Mouse (Mus musculus): ENCODE measurements around the gene Pabpc6. TPM values are rescaled to one million over a fixed set of nuclear protein-coding genes. Genes with fewer than 3 reads are reported as not detected.

The Pabpc6 gene
- total and polyA plus RNA-seq, 3 experiments, result 0.11 TPM; not detected in 2

GRCm38 (mm10) chr17:9683539-9684155 lies 14.1 kb upstream of the Pabpc6 start:
- ATAC-seq (ENCODE audit: extremely low read depth, insufficient number of reproducible peaks, low FRiP score, poor library complexity, severe bottlenecking) (no peak), DNase-seq (ENCODE audit: low spot score) (no peak)
- Histone ChIP-seq H3K4me3 (ENCODE audit: low read depth, low read length) (no peak overlapping the region), H3K27me3 (ENCODE audit: insufficient read depth, low read length) (no peaks in the 10 kb centered on the region), H3K9me3 (replicated peaks) (no peaks in the 10 kb centered on the region), H3K36me3 (replicated peaks) (no peaks in the 10 kb centered on the region), H3K4me1 (ENCODE audit: insufficient read depth, low read depth, low read length) (no peaks in the 10 kb centered on the region)
- TF ChIP-seq GATA2 (IDR thresholded peaks at IDR 0.05; ENCODE audit: borderline replicate concordance, low read depth, low read length) (no peak), GATA1 (IDR thresholded peaks at IDR 0.05; ENCODE audit: borderline replicate concordance, low read length) (no peak), POLR2AphosphoS5 (IDR thresholded peaks at IDR 0.05; ENCODE audit: insufficient replicate concordance, low read depth, low read length) (no peak), TAL1 (conservative IDR thresholded peaks at IDR 0.05; ENCODE audit: low read depth, low read length) (no peak), CTCF (IDR thresholded peaks at IDR 0.05; ENCODE audit: low read depth, low read length) (no peak)

GRCm38 (mm10) chr17:9680741-9681140 lies 11.2 kb upstream of the Pabpc6 start:
- DNase-seq (ENCODE audit: low spot score) (no peak), ATAC-seq (ENCODE audit: extremely low read depth, insufficient number of reproducible peaks, low FRiP score, poor library complexity, severe bottlenecking) (no peak)
- TF ChIP-seq POLR2AphosphoS5 (IDR thresholded peaks at IDR 0.05; ENCODE audit: insufficient replicate concordance, low read depth, low read length), result no peak
- no peak for TF ChIP-seq GATA1 (IDR thresholded peaks at IDR 0.05; ENCODE audit: borderline replicate concordance, low read length)
- TF ChIP-seq TAL1 (conservative IDR thresholded peaks at IDR 0.05; ENCODE audit: low read depth, low read length), result no peak
- no peak for TF ChIP-seq CTCF (IDR thresholded peaks at IDR 0.05; ENCODE audit: low read depth, low read length)
- no peak for TF ChIP-seq GATA2 (IDR thresholded peaks at IDR 0.05; ENCODE audit: borderline replicate concordance, low read depth, low read length)

GRCm38 (mm10) chr17:9675175-9675789 lies 5.8 kb upstream of the Pabpc6 start:
- H3K36me3 ChIP-seq (replicated peaks), result no peaks in the 10 kb centered on the region
- no peak overlapping the region for H3K4me3 ChIP-seq (ENCODE audit: low read depth, low read length)
- no peaks in the 10 kb centered on the region for H3K27me3 ChIP-seq (ENCODE audit: insufficient read depth, low read length)
- ATAC-seq (ENCODE audit: extremely low read depth, insufficient number of reproducible peaks, low FRiP score, poor library complexity, severe bottlenecking) (no peak), DNase-seq (ENCODE audit: low spot score) (no peak)
- TF ChIP-seq GATA2 (IDR thresholded peaks at IDR 0.05; ENCODE audit: borderline replicate concordance, low read depth, low read length) (no peak), GATA1 (IDR thresholded peaks at IDR 0.05; ENCODE audit: borderline replicate concordance, low read length) (no peak), TAL1 (conservative IDR thresholded peaks at IDR 0.05; ENCODE audit: low read depth, low read length) (no peak), CTCF (IDR thresholded peaks at IDR 0.05; ENCODE audit: low read depth, low read length) (no peak), POLR2AphosphoS5 (IDR thresholded peaks at IDR 0.05; ENCODE audit: insufficient replicate concordance, low read depth, low read length) (no peak)
- H3K9me3 ChIP-seq (replicated peaks), result no peaks in the 10 kb centered on the region
- H3K4me1 ChIP-seq (ENCODE audit: insufficient read depth, low read depth, low read length), result no peaks in the 10 kb centered on the region

More at GRCm38 (mm10) chr17:9680741-9681140, 11.2 kb upstream of the Pabpc6 start:
- no peak overlapping the region for H3K4me3 ChIP-seq (ENCODE audit: low read depth, low read length)
- H3K9me3 ChIP-seq (replicated peaks), result no peaks in the 10 kb centered on the region
- no peaks in the 10 kb centered on the region for H3K27me3 ChIP-seq (ENCODE audit: insufficient read depth, low read length)
- no peaks in the 10 kb centered on the region for H3K4me1 ChIP-seq (ENCODE audit: insufficient read depth, low read depth, low read length)
- H3K36me3 ChIP-seq (replicated peaks), result no peaks in the 10 kb centered on the region

- ATAC-seq (ENCODE audit: extremely low read depth, insufficient number of reproducible peaks, low FRiP score, poor library complexity, severe bottlenecking) (no peak), DNase-seq (ENCODE audit: low spot score) (no peak)
- Histone ChIP-seq H3K27me3 (ENCODE audit: insufficient read depth, low read length) (no peaks in the 10 kb centered on the region), H3K36me3 (replicated peaks) (no peaks in the 10 kb centered on the region), H3K4me3 (ENCODE audit: low read depth, low read length) (no peak overlapping the region), H3K4me1 (ENCODE audit: insufficient read depth, low read depth, low read length) (no peaks in the 10 kb centered on the region), H3K9me3 (replicated peaks) (peaks cover 10% of the 10 kb centered on the region; the same call in 1 of the 2 replicates)
- no peak for TF ChIP-seq CTCF (IDR thresholded peaks at IDR 0.05; ENCODE audit: low read depth, low read length)
- no peak for TF ChIP-seq TAL1 (conservative IDR thresholded peaks at IDR 0.05; ENCODE audit: low read depth, low read length)
- TF ChIP-seq GATA1 (IDR thresholded peaks at IDR 0.05; ENCODE audit: borderline replicate concordance, low read length), result no peak
- TF ChIP-seq GATA2 (IDR thresholded peaks at IDR 0.05; ENCODE audit: borderline replicate concordance, low read depth, low read length), result no peak
- TF ChIP-seq POLR2AphosphoS5 (IDR thresholded peaks at IDR 0.05; ENCODE audit: insufficient replicate concordance, low read depth, low read length), result no peak
Observed at GRCm38 (mm10) chr17:9667955-9668354, 1.6 kb downstream of the Pabpc6 start.

GRCm38 (mm10) chr17:9658651-9659050 lies 10.9 kb downstream of the Pabpc6 start:
- Histone ChIP-seq H3K27me3 (ENCODE audit: insufficient read depth, low read length) (no peaks in the 10 kb centered on the region), H3K4me3 (ENCODE audit: low read depth, low read length) (no peak overlapping the region), H3K36me3 (replicated peaks) (no peaks in the 10 kb centered on the region), H3K9me3 (replicated peaks) (no peaks in the 10 kb centered on the region), H3K4me1 (ENCODE audit: insufficient read depth, low read depth, low read length) (no peaks in the 10 kb centered on the region)
- DNase-seq (ENCODE audit: low spot score) (no peak), ATAC-seq (ENCODE audit: extremely low read depth, insufficient number of reproducible peaks, low FRiP score, poor library complexity, severe bottlenecking) (no peak)
- no peak for TF ChIP-seq CTCF (IDR thresholded peaks at IDR 0.05; ENCODE audit: low read depth, low read length)
- no peak for TF ChIP-seq TAL1 (conservative IDR thresholded peaks at IDR 0.05; ENCODE audit: low read depth, low read length)
- no peak for TF ChIP-seq GATA2 (IDR thresholded peaks at IDR 0.05; ENCODE audit: borderline replicate concordance, low read depth, low read length)
- no peak for TF ChIP-seq POLR2AphosphoS5 (IDR thresholded peaks at IDR 0.05; ENCODE audit: insufficient replicate concordance, low read depth, low read length)
- no peak for TF ChIP-seq GATA1 (IDR thresholded peaks at IDR 0.05; ENCODE audit: borderline replicate concordance, low read length)

- Histone ChIP-seq H3K9me3 (replicated peaks) (no peaks in the 10 kb centered on the region), H3K4me1 (ENCODE audit: insufficient read depth, low read depth, low read length) (no peaks in the 10 kb centered on the region), H3K36me3 (replicated peaks) (no peaks in the 10 kb centered on the region), H3K27me3 (ENCODE audit: insufficient read depth, low read length) (no peaks in the 10 kb centered on the region), H3K4me3 (ENCODE audit: low read depth, low read length) (no peak overlapping the region)
- TF ChIP-seq POLR2AphosphoS5 (IDR thresholded peaks at IDR 0.05; ENCODE audit: insufficient replicate concordance, low read depth, low read length), result no peak
- TF ChIP-seq GATA1 (IDR thresholded peaks at IDR 0.05; ENCODE audit: borderline replicate concordance, low read length), result no peak
- no peak for TF ChIP-seq CTCF (IDR thresholded peaks at IDR 0.05; ENCODE audit: low read depth, low read length)
- no peak for TF ChIP-seq TAL1 (conservative IDR thresholded peaks at IDR 0.05; ENCODE audit: low read depth, low read length)
- no peak for TF ChIP-seq GATA2 (IDR thresholded peaks at IDR 0.05; ENCODE audit: borderline replicate concordance, low read depth, low read length)
- DNase-seq (ENCODE audit: low spot score) (no peak), ATAC-seq (ENCODE audit: extremely low read depth, insufficient number of reproducible peaks, low FRiP score, poor library complexity, severe bottlenecking) (no peak)
Observed at GRCm38 (mm10) chr17:9654155-9654554, 15.4 kb downstream of the Pabpc6 start.
